Mouse (Mus musculus) urinary bladder, postnatal 4 days (tissue): ENCODE measurements around the gene Dhcr24.

Experiments used
- DNase-seq, 2 experiments: peaks; one replicate each; pipeline ENCODE4 v3.0.0; 2021 to 2022; ENCODE audit warnings: low spot score in 2 of 2

Dhcr24 gene

DNA sequence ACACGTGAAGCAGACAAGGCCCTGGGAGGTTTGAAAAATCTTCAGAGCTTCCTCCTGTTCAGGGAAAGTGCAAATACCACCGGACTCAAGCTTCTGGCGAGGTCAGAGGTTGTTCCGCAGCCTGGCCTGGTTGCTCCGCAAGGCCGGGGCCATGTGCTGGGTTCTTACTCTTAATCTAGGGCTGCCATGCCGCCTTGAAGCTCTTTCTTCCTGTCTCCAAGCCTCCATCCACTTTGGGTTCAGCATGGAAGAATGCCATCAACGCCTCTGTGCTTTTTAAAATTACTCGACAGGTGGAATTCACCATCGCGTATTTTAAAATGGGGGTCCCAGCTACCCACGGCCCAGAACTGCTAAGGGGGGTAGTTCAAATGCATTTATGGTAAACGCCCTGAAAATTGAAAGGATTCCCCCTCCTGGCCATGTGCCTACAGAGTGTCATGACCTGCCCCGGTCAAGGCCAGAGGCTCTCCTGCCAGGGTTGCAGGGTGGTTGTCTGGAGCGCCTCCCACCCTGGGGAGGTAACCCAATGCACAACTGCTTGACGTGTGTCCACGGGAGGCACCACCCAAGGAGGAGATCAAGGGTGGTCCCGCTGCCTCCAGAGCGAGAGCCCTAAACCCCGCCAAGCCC lies 509 bp upstream of the Dhcr24 start:
- DNase-seq: no peak

DNA sequence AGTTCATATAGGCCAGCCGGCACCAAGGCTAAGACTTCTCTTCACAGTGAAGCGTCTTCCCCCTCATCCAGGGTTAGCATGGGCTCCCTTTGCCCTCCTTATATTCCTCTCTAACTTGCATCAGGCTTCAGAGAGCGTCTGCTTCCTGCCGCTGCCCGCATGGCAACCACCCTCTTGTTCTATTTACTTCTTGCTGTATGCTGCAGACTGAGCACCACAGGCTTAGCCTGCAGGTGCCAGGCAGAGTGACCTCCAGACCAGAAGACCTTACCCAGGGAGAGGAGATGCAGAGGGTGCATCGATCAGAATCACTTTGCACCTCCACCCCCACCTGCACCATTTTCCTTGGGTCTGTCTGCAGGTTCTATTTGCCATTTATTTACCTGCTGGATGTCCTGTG lies 1.2 kb downstream of the Dhcr24 start:
- no peak for DNase-seq

DNA sequence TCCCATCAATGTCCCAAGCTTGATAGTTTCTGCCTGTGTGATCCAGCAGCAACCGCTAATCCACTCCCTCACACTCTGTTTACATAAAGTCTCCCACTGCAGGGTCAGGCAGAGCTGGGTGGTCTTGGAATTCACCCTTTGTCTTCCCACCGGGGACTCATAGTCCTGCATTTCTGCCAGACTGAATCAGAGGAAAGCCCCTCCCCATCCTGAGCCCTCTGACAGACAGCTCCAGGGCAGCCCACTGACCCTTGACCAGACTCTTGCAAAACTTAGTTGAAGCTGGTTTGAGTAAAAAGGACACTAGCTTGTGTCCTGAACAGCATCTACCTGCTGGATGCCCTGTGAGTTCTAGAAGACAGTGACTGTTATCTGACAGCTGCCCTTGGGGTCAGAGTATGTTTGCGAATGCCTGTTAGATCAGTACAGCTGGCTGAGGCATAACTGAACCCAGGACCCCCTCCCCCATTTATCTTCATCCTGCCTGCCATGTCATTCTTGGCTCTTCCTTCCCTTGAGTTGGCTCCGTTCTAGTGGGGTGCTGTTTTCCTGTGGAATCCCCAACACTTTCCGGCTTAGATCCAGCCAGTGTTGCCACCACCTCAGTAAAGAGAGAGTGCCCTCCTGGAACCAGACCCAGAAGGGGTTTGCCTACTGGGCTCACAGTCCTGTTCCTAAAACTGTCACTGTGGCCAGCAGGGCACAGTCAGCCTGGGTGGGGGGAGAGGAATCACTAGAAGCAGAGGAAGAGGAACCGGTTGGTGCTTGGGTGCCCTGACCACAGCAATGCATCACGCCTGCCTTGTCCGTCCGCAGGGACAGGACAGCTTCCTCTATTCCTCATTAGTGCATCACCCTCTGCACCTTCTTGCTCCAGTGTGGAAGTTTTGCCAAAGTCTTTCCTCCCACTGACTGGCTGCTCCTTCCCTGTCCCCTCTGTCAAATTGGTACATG lies 2.3 kb downstream of the Dhcr24 start:
- no peak for DNase-seq

DNA sequence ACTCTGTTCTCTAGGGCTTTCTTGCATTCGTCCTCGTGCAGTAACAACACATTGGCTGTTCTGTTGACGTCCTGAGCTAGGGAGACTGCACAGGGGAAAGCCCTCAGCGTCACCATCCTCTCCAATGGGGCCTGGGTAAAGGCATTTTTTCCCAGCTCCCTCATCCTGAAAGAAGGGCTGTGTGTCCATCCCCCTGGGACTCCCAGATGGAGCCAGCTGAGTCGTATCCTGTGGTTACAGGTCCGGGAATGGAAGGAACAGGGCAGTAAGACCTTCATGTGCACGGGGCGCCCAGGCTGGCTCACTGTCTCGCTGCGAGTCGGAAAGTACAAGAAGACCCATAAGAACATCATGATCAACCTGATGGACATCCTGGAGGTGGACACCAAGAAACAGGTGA lies 3.3 kb downstream of the Dhcr24 start:
- DNase-seq: no peak

DNA sequence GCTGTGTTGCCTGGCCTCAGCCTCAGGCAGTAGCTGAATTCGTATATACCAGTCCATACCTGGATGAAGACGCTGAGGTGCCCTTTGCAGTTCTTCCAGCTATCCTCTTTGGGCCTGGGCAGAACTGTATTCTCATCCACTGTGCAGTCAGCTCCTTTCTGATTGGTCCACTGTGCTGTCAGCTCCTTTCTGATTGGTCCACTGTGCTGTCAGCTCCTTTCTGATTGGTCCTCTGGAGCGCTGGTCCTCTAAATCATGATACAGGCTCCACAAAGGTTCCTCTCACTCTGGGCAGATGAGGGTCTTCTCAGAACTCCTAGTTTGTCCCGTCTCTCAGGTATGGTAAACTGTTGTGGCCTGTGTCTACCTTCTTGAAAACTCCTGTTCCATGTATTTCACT lies 8.8 kb downstream of the Dhcr24 start:
- DNase-seq: no peak

DNA sequence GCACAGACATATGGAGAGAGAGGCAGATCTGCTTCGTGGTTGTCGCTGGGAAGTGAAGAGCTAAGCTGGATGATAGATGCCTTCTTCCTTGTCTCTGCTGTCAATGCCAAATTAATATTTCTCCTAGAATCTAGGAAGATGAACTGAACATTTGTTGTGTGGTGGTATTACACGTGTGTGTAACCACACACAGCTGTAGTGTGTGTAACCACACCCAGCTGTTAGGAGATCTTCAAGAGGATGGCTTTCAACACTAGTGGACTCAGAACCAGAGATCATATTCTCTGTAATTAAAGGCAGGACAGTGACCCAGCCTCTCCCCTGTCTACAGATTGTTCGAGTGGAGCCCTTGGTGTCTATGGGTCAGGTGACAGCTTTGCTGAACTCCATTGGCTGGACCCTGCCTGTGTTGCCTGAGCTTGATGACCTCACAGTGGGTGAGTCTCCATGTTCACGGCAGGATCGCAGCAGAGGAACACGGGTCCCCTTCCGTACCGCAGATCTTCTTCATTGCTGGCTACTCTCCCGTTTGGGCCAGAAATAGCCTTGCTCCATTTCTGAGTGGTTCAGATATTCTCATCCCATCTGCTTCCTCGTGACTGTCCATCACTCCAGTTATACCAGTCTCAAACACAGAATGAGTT lies 10.4 kb downstream of the Dhcr24 start:
- no peak for DNase-seq

DNA sequence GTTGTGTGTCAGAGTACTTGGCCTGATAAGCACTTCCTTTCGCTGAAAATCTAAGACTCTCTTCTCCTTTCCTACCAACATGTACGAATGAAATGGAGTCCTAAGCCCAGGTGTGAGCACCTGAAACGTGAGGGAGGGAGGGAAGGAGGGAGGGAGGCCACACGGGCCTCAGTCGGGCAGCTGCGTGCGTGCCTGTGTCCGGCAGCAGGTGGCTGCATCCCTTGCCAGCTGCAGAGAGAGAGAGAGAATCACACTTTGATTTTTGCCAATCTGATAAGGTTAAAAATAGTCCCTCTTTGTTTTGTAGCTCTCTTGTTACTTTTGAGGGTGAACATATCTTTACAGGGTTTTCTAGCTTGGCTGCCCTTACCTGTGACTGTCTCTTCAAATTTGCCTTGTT lies 14.2 kb downstream of the Dhcr24 start:
- no peak for DNase-seq

DNA sequence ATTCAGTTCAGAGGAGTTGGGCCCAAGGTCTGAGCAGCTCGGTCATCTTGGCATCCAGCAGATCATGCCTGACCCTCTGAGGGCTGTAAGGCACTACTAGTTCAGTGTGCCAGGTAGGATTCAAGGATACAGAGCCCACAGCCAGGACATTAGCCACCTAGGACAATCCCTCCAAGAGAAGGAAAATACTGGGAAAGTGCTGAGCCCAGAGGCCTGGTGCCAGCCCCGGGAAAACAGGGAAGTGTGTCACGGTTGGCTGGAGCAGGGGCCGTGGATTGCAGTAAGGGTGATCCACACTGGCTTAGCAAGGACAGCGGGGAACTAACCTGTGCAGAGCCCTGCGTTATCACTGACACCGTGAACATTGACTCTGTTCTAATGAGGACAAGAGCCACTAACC lies 16.7 kb downstream of the Dhcr24 start:
- no peak for DNase-seq

DNA sequence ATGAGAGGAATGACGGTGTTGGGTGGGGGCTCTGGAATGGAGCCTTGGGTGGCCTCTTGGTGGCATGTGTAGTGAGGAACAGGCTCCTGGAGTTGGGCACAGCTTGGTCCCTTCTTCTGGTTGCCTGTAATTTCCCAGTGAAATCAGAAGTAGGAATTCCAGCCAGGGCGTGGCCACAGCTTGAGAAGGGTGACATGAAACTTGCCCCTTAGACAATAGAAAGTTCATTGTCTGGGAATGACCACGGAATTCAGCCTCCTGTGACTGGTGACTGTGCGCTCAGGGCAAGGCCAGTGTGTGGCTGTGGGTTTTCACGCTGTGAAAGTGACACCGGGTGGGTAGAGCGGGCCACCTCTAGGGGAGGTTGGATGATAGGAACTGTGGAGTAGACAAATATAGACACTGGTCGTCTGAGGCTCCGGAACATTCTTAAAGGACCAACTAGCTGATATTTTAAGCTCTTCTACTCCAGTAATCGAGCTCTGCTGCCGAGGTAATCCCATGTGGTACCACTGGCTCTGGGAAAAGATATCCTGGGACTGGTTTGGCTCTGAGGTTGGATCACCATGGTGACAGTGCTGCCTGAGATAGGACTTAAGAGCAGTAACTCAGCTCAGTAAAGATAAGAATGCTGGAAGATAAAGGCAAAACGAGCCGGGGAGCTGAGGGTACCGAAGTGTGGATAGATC lies 20.5 kb downstream of the Dhcr24 start:
- no peak for DNase-seq

DNA sequence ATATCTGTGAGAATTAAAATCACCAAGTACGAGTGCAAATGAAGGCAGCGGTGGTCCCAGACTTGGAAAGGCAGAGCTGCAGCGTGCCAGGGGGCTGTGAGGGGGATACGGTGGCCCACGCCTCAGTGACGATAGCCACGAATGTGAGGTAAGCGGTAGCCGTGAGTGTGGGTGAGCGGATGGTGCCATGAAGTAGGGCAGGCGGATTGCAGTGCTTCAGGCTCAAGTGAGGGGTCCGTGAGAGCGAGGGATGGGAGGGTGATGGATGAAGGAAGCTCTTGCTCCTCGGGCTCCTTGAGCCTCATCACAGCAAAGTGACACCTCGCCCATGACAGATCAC lies 21.0 kb downstream of the Dhcr24 start:
- DNase-seq: no peak

DNA sequence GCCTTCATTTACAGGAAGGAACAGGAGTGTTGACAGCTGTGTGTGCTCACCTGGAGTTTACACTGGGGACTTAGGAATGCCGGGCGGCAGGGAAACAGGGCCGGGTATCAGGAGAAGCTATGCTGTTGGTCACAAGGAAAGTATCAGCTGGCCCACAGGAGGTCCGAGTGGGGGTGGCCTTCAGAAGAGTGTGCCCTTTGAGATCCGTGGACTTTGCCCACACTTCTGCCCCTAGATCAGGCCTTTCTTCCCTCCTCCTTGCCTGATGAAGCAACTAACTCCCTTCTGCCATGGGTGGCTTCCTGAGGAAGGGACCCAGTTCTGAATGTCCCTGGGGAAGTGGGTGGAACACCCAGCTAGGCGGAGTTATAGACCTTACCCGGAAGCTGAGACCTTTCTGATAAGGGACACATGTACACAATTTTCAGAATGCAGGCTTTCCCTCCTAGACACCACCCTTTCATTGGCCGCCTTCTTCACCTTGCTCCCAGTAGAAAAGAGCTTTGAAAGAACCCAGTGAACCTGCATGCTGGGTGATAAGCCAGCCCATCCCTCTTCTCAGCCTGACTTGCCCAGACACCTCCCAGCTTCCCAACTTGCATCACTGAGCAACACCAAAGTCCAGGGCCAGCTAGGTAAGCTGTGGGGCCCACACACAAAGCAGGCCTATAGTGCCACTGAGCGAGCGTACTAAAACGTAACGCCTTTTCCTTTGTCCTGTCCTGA lies 21.8 kb downstream of the Dhcr24 start:
- DNase-seq: no peak

DNA sequence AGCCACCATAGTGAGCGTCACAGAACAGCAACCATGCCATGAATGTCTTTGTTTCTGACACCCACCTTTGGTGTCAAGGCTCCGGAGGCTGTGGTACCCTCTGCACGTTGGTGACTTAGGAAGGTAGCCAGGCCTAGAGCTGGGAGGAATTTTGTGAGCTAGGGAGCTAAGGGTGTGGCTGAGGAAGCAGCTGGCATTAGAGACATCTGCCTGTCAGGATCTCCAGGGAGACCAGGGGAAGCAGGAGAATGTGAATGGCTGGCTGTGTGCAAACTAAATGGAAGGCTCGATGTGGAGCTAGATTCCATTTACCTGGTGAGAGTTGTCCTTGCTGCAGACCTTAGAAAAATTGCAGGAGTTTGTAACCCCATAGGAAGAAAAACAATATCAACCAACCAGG lies 23.8 kb downstream of the Dhcr24 start:
- DNase-seq: no peak

DNA sequence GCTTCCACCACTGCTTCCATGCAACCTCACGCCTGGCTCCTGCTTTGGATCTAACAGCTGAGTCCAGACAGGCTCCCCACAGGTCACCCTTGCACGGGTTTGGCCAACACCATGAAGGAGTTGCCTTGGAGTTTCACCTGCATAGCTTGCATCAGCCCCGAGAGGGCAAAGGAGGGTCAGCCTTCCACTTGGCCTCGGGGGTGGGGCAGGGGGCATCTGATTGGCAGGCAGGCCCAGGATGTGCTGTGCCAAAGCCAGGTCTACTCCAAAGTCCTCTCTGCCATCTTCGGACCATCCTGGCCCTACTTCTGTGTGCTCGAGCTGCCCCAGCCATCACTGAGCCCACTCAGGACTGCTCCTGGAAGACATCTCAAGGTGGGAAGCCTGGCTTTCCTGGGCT lies 26.2 kb downstream of the Dhcr24 start:
- no peak for DNase-seq

DNA sequence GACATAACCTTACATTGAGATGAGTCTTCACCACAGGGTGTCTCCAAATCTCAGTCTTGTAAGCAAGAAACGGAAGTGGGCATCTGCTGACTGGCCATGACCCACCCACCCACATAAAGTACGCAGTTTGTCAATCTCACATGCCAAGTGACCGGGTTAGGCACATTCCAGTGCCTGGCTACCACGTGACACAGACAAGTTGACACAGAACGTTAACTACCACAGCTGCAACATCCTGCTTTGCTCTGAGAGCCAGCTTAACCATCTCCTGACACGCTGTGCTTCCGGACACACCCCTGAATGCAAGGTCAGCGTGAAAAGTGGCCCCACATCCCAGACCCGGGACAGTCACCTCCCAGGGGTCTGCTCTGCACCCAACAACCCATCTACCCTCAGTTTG lies 29.3 kb downstream of the Dhcr24 start:
- no peak for DNase-seq

DNA sequence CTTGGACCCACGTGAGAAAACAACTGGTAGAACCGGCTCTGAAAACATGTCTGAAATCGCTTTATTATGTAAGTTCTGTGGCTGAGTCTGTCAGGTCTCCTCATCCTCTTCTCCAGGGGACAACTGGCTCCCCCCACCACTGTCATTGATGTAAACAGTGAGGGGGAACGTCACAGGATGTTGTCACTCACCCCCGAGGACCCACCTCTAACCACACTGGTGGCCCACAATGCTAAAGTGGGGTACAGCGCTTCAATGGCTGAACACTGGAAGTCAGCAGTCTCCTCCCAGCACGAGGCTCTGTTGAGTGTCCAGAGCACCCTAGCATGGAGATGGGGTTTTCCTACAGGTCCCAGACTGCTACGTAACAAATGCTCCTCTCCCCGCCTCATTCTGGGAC lies 30.0 kb downstream of the Dhcr24 start:
- no peak for DNase-seq

DNA sequence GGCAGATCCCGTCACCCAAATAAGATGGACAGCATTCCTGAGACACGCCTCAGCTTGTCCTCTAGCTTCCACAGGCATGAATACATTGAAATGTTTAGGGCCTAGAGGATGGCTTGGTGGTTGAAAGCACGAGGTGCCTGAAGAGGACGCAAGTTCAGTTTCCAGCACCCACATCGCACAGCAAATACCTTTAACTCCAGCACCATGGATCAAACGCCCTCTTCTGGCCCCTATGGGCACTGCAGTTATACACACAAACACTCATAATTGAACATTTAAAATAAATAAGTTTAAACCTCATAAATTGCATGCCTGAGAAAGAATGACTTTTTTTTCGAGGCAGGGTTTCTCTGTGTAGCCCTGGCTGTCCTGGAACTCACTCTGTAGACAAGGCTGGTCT lies 32.8 kb downstream of the Dhcr24 start:
- DNase-seq: no peak

DNA sequence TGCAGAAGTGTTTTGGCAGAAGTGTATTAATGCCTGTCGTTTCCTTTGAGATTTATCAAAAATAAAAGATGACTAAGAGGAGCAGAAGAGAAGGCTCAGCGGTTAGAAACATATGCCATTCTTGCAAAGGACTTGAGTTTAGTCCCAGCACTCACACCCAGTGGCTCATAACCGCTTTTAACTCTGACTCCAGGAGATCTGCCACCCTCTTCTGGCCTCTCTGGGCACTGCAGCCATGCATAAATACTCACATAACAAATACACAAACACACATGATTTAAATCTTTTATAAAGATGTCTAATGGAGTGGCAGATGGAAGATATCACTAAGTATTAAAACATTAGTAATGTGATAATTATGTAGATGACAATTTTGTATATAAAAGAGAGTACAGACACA lies 35.4 kb downstream of the Dhcr24 start:
- DNase-seq: no peak

DNA sequence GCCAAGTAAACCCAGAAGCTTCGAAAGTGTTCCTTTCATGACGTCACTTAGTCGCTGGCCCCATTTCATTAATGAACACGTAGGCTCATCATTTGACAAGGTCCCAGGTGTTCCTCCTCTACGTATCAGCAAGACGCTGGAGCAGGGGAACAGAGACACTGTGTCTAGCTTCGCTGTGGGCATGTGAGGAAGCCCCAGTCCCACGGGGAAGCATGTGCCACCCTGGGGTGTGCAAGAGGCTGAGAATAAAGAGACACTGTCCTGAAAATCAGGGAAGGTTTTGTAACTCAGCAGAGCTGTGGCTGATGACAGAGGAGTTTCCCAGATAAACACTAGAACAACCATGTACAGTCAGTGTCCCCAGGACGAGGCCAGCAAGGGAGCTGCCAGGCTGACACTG lies 36.2 kb downstream of the Dhcr24 start:
- DNase-seq: no peak

DNA sequence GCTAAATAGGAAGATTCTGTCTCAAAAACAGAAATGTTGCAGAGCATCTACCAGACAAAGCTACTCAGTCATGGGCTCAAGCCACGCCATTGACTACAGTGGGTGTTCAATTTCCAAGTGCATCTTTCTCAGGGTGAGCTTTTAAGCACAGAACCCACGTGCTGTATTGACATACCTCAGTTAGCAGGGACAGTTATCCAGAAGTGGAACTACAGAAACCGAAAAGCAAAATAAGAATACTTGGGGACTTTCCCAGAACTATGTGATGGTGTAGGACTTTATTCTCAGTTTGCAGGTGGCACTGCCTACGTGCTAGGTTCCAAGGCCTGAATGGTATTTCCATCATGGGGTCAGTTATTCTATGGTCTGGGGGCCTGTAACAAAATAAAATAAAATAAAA lies 36.9 kb downstream of the Dhcr24 start:
- no peak for DNase-seq

DNA sequence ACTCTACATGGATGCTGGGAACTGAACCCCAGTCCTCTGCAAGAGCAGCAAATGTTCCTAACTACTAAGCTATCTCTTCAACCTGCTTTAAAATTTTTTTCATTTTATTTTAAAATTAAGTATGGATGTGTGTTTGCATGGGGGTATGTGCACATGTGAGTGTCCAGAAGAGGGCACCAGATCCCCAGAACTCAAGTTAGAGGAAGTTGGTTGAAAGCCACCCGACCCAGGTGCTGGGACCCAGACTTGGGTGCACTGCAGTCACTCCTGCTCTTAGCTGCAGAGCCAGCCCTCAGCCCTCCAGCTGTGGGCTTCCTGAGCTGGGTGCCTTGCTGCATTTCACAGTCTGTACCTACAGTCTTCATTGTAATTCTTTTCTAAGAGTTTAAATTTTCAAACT lies 38.6 kb downstream of the Dhcr24 start:
- no peak for DNase-seq

DNA sequence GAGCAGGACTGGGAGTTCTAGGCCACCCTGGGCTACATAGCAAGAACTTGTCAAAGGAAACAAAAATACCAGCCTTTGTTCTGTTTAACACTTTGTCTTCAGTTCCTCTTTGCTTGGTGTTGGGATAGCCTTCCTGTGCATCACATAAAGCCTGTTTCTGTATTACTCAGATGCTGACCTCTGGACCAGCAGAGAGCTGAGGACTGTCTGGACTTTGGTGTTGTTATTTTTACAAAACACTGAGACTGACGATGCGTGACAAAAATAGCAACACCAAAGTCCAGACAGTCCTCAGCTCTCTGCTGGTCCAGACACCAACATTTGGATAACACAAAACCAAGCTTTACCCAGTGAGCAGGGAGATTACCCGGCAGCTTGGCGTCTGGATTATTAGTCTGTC lies 39.9 kb downstream of the Dhcr24 start:
- no peak for DNase-seq
